Mouse (Mus musculus) heart, embryonic 11.5 days (tissue): ENCODE measurements around the gene Sec16a. TPM values are rescaled to one million over a fixed set of nuclear protein-coding genes. Genes with fewer than 3 reads are reported as not detected.

Experiments used
- ATAC-seq: fragments of 200-750 bp; cut with Nextera tagmentation; replicated peaks from 2 replicates; pipeline ENCODE4 v1.8.0; 2017; ENCODE audit warnings: moderate library complexity; ENCODE audit not compliant: insufficient number of reproducible peaks, low FRiP score, low TSS enrichment
- H3K27ac ChIP-seq: fragments of 300-500 bp; sonication (generic); 2 replicates; pipeline ENCODE4 v1.5.1; 2014; ENCODE audit warnings: mild to moderate bottlenecking, low read depth, low read length
- H3K27me3 ChIP-seq: fragments of 300-500 bp; sonication (generic); 2 replicates; pipeline ENCODE4 v1.6.1; 2014; ENCODE audit warnings: mild to moderate bottlenecking, low read length, mixed read lengths; ENCODE audit not compliant: control insufficient read depth, insufficient read depth
- H3K36me3 ChIP-seq: fragments of 300-500 bp; sonication (generic); 2 replicates; pipeline ENCODE4 v1.6.1; 2014; ENCODE audit warnings: mild to moderate bottlenecking, low read length, moderate library complexity, mixed read lengths; ENCODE audit not compliant: control insufficient read depth, insufficient read depth
- H3K4me1 ChIP-seq: fragments of 300-500 bp; sonication (generic); 2 replicates; pipeline ENCODE4 v1.6.1; 2014; ENCODE audit warnings: low read length; ENCODE audit not compliant: control insufficient read depth, insufficient read depth
- H3K4me2 ChIP-seq: fragments of 300-500 bp; sonication (generic); 2 replicates; pipeline ENCODE4 v1.6.1; 2014; ENCODE audit warnings: mild to moderate bottlenecking, moderate library complexity
- H3K4me3 ChIP-seq: fragments of 300-500 bp; sonication (generic); 2 replicates; pipeline ENCODE4 v1.5.1; 2014; ENCODE audit warnings: low read depth, low read length
- H3K9ac ChIP-seq: fragments of 300-500 bp; sonication (generic); 2 replicates; pipeline ENCODE4 v1.6.1; 2014; ENCODE audit warnings: mild to moderate bottlenecking, low read depth, low read length, moderate library complexity
- H3K9me3 ChIP-seq: fragments of 300-500 bp; sonication (generic); replicated peaks from 2 replicates; pipeline ENCODE4 v1.6.1; 2016; ENCODE audit warnings: low read length; ENCODE audit not compliant: control insufficient read depth
- WGBS: fragments of 180-500 bp; shearing (Covaris S2); extraction: QIAGEN DNeasy Blood & Tissue Kit; methylation state at CpG from one replicate; pipeline ENCODE4 v1.1.7; 2014; ENCODE audit not compliant: insufficient replicate concordance; 5-methylcytosine and 5-hydroxymethylcytosine counted together
- microRNA-seq: library from miRNA; unstranded; fragments of <30 nt; microRNA quantifications from one replicate; pipeline ENCODE4, GENCODE M21; 2016; ENCODE audit warnings: borderline number of aligned reads
- polyA plus RNA-seq: library from polyadenylated mRNA; unstranded; fragments of >200 nt; fragmentation: Nextera tagmentation; extraction: Ambion mirVana; gene quantifications from 2 replicates; pipeline ENCODE4 v1.2.1, GENCODE M21; 2014

Gene Sec16a
- polyA plus RNA-seq, 1 experiment from 2014 or later = 23.6 TPM

DNA sequence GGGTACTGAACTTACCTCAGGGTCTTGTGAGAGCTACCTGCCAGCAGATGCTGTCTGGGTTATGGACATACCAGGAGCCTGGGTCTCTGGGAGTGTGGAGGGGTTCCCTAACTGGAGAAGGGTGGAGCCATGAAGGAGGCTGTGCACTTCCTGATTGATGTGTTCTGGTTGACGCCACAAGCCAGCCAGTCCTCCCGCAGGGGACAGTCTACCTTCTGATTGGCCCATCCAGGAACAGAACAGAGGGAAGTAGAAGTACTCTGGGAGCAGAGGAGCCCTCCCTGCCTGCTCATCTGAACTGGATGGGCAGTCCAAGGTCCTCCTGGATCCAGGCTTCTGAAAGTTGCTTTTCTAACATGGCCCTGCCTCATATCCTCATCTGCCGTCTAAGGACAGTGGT is 84.2 kb downstream of the Sec16a start, which contains the start of gene Card9:
TSS of gene Card9 (minus strand) at position 147 of the 400 bp plus-strand sequence.
- no peak for ATAC-seq
- 44% methylated on average over 3 of the region's 3 CpGs for WGBS
- Histone ChIP-seq H3K9me3 (no peaks in the 10 kb centered on the region), H3K4me1 (peaks cover 4% of the 10 kb centered on the region; the same call in 1 of the 2 replicates), H3K27ac (no peak within 1 kb of the TSS), H3K4me3 (no peak within 1 kb of the TSS), H3K4me2 (no peak within 1 kb of the TSS), H3K36me3 (peaks cover 3% of the 10 kb centered on the region; the same call in 1 of the 2 replicates), H3K9ac (no peak within 1 kb of the TSS), H3K27me3 (no peaks in the 10 kb centered on the region)

- Histone ChIP-seq H3K27me3 (no peaks in the 10 kb centered on the region), H3K9ac (no peak overlapping the region), H3K27ac (no peak overlapping the region), H3K4me3 (no peak overlapping the region), H3K4me1 (peaks cover 4% of the 10 kb centered on the region; the same call in 1 of the 2 replicates), H3K4me2 (no peak overlapping the region), H3K9me3 (no peaks in the 10 kb centered on the region), H3K36me3 (no peaks in the 10 kb centered on the region)
- 63% methylated on average over 6 of the region's 6 CpGs for WGBS
- no peak for ATAC-seq
Observed at GRCm38 (mm10) chr2:26359983-26360382, 85.0 kb downstream of the Sec16a start.

Small RNA genes within 50 kb of the gene (microRNA-seq; reads per million reads assigned to microRNA genes)
- 0.61 reads per million for gene Mir6996

Other genes with a start within 250 kb of the Sec16a start
- 0.59 and 0.63 TPM in 2 replicates for gene Lhx3, start 236.9 kb downstream of the Sec16a start, polyA plus RNA-seq
- 11.8 and 15.6 TPM in 2 replicates for gene Qsox2, start 207.7 kb downstream of the Sec16a start, polyA plus RNA-seq
- 0.09 TPM in 1 of 2 replicates, not detected in the other for gene Ccdc187, start 150.7 kb downstream of the Sec16a start, polyA plus RNA-seq
- 21.4 and 30.2 TPM in 2 replicates for gene Gpsm1, start 129.7 kb downstream of the Sec16a start, polyA plus RNA-seq
- 26.3 and 28.0 TPM in 2 replicates for gene Dnlz, start 93.1 kb downstream of the Sec16a start, polyA plus RNA-seq
- gene Card9, start 84.3 kb downstream of the Sec16a start, polyA plus RNA-seq = 0.38 and 0.59 TPM in 2 replicates
- gene Snapc4, start 64.6 kb downstream of the Sec16a start, polyA plus RNA-seq = 16.8 and 18.2 TPM in 2 replicates
- gene Entr1, start 55.9 kb downstream of the Sec16a start, polyA plus RNA-seq = 87.4 and 89.1 TPM in 2 replicates
- gene Pmpca, start 55.9 kb downstream of the Sec16a start, polyA plus RNA-seq = 112 and 134 TPM in 2 replicates
- gene Inpp5e, start 36.0 kb downstream of the Sec16a start, polyA plus RNA-seq = 14.1 and 14.2 TPM in 2 replicates
- gene Notch1, start 71.4 kb upstream of the Sec16a start, polyA plus RNA-seq = 20.9 and 23.5 TPM in 2 replicates
- gene Egfl7, start 134.8 kb upstream of the Sec16a start, polyA plus RNA-seq = 145 and 157 TPM in 2 replicates
- gene Gm20532, start 141.4 kb upstream of the Sec16a start, polyA plus RNA-seq = not detected in 2 replicates
- gene Agpat2, start 159.2 kb upstream of the Sec16a start, polyA plus RNA-seq = 15.7 and 20.6 TPM in 2 replicates
- 13.4 and 14.9 TPM in 2 replicates for gene Fam69b, start 183.2 kb upstream of the Sec16a start, polyA plus RNA-seq
- gene Lcn4, start 226.1 kb upstream of the Sec16a start, polyA plus RNA-seq = not detected in 2 replicates